Mouse (Mus musculus): Measurements from ENCODE around the gene Pskh1.

DNA sequence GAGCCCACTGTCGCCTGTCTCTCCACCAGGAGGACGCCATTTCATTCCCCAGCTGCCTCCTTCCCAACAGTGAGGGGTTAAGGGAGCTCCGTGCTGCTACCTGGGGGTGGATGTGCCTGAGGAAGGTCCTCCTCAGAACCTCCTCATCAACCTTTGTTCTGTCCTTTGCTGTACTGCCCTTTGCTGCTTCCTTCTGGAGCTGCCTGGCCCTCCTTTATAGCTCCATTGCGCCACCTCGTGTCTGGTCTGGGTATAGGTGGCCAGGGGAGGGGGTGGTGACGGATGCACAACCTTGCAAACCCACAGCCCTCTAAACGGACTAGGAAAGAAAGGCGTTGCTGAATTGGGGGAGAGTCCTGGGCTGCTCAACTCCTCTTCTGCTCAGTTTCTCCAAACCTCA is 30.4 kb downstream of the Pskh1 start:
- TF ChIP-seq MAX (IDR thresholded peaks at IDR 0.05) (no peak), CTCF (IDR thresholded peaks at IDR 0.05; ENCODE audit: control insufficient read depth, insufficient read depth, insufficient read length) (peak; percentile 83), USF1 (IDR thresholded peaks at IDR 0.05; ENCODE audit: low read depth) (no peak)
